Mouse (Mus musculus) liver, adult 2 months (tissue): ENCODE data around the gene Aox1. TPM values are rescaled to one million over a fixed set of nuclear protein-coding genes. Genes with fewer than 3 reads are reported as not detected.

Experiments used
- DNase-seq: peaks from one replicate; pipeline ENCODE4 v3.0.0-alpha.2; 2011; ENCODE audit warnings: low read depth, low spot score; ENCODE audit errors: extremely low read depth
- H3K27ac ChIP-seq: fragments of 200-500 bp; replicated peaks from 2 replicates; pipeline ENCODE4 v1.5.1; 2012; ENCODE audit warnings: low read depth, mild to moderate bottlenecking, control low read depth, inconsistent platforms, low read length; ENCODE audit not compliant: insufficient read depth
- H3K27me3 ChIP-seq: fragments of 200-500 bp; 2 replicates; pipeline ENCODE4 v1.6.1; 2012; ENCODE audit warnings: mild to moderate bottlenecking, moderate library complexity, low read length, inconsistent platforms; ENCODE audit not compliant: control insufficient read depth, insufficient read depth
- H3K36me3 ChIP-seq: fragments of 200-500 bp; 2 replicates; pipeline ENCODE4 v1.6.1; 2012; ENCODE audit warnings: low read length, inconsistent platforms; ENCODE audit not compliant: control insufficient read depth, insufficient read depth
- H3K4me1 ChIP-seq: fragments of 200-500 bp; 2 replicates; pipeline ENCODE4 v1.6.1; 2011; ENCODE audit warnings: low read length; ENCODE audit not compliant: control insufficient read depth, insufficient read depth
- H3K4me3 ChIP-seq: fragments of 200-500 bp; 2 replicates; pipeline ENCODE4 v1.5.1; 2011; ENCODE audit warnings: low read depth, mild to moderate bottlenecking, control low read depth, low read length, moderate library complexity; ENCODE audit not compliant: insufficient read depth
- H3K79me2 ChIP-seq: fragments of 200-500 bp; 2 replicates; pipeline ENCODE4 v1.6.1; 2012; ENCODE audit warnings: inconsistent platforms, mild to moderate bottlenecking, low read length, moderate library complexity; ENCODE audit not compliant: control insufficient read depth, insufficient read depth
- H3K9ac ChIP-seq: fragments of 200-500 bp; 2 replicates; pipeline ENCODE4 v1.6.1; 2012; ENCODE audit warnings: low read depth, mild to moderate bottlenecking, control low read depth, inconsistent platforms, low read length
- CTCF ChIP-seq: fragments of 200-500 bp; IDR thresholded peaks from 2 replicates; pipeline ENCODE4 v1.5.1; 2011; ENCODE audit warnings: low read depth, low read length, control low read depth
- POLR2A ChIP-seq: fragments of 200-500 bp; IDR thresholded peaks from 2 replicates; pipeline ENCODE4 v1.6.1; 2011; ENCODE audit warnings: low read length, control low read depth; ENCODE audit not compliant: insufficient read depth; ENCODE audit errors: extremely low read depth
- WGBS: fragments of 180-500 bp; shearing (Covaris S2); methylation state at CpG from one replicate; pipeline ENCODE4 v1.1.7; 2018; 5-methylcytosine and 5-hydroxymethylcytosine counted together
- polyA plus RNA-seq: library from polyadenylated mRNA; depleted of rRNA; stranded (reverse); fragments of >200 nt; gene quantifications from 2 replicates; pipeline ENCODE4 v1.2.3, GENCODE M21; 2012
- total RNA-seq: library from RNA; depleted of rRNA; stranded (reverse); fragments of >200 nt; gene quantifications from 2 replicates; pipeline ENCODE4 v1.2.3, GENCODE M21; 2014

Gene Aox1
- total and polyA plus RNA-seq, 2 experiments = 19.5 to 37.1 TPM

- no peak for TF ChIP-seq POLR2A
- TF ChIP-seq CTCF = no peak
- Histone ChIP-seq H3K36me3 (peaks cover 78% of the 10 kb centered on the region), H3K4me3 (no peak overlapping the region), H3K79me2 (no peaks in the 10 kb centered on the region), H3K9ac (no peak overlapping the region), H3K27ac (no peak overlapping the region), H3K4me1 (no peaks in the 10 kb centered on the region), H3K27me3 (no peaks in the 10 kb centered on the region)
- no peak for DNase-seq
- 69% methylated on average over 11 of the region's 11 CpGs for WGBS
Observed at GRCm38 (mm10) chr1:58056939-58057338, 27.2 kb downstream of the Aox1 start.

- WGBS = 92% methylated on average over 4 of the region's 4 CpGs
- no peak for TF ChIP-seq CTCF
- TF ChIP-seq POLR2A = no peak
- H3K27ac ChIP-seq = no peak overlapping the region
- H3K79me2 ChIP-seq = no peaks in the 10 kb centered on the region
- no peak for DNase-seq
- H3K9ac ChIP-seq = no peak overlapping the region
- H3K36me3 ChIP-seq = peaks cover 80% of the 10 kb centered on the region
- H3K27me3 ChIP-seq = no peaks in the 10 kb centered on the region
- H3K4me3 ChIP-seq = no peak overlapping the region
- H3K4me1 ChIP-seq = no peaks in the 10 kb centered on the region
Observed at GRCm38 (mm10) chr1:58058846-58059245, 29.1 kb downstream of the Aox1 start.

DNA sequence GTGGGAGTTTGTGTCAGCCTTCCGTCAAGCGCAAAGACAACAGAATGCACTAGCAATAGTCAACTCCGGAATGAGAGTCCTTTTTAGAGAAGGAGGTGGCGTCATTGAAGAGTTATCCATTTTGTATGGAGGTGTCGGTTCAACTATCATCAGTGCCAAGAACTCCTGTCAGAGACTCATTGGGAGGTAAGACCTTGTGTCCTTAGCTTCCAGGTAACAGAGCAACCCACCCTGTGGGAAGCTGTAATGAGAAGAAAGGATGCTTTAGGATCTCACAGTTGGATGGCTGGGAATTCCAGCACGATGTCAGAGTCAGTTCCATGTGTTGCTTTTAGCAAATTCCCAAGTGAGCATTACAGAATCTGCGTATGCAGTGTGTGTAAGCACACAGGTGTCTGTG, 32.4 kb downstream of the Aox1 start:
- Histone ChIP-seq H3K9ac (no peak overlapping the region), H3K27ac (no peak overlapping the region), H3K27me3 (no peaks in the 10 kb centered on the region), H3K79me2 (no peaks in the 10 kb centered on the region), H3K4me3 (no peak overlapping the region), H3K4me1 (no peaks in the 10 kb centered on the region), H3K36me3 (peaks cover 83% of the 10 kb centered on the region)
- TF ChIP-seq POLR2A (no peak), CTCF (no peak)
- no peak for DNase-seq
- 95% methylated on average over 7 of the region's 7 CpGs for WGBS

- no peak overlapping the region for H3K27ac ChIP-seq
- no peak for TF ChIP-seq CTCF
- no peak for TF ChIP-seq POLR2A
- H3K36me3 ChIP-seq = peaks cover 81% of the 10 kb centered on the region
- WGBS = 94% methylated on average over 5 of the region's 5 CpGs
- DNase-seq = no peak
- no peaks in the 10 kb centered on the region for H3K27me3 ChIP-seq
- H3K79me2 ChIP-seq = no peaks in the 10 kb centered on the region
- H3K9ac ChIP-seq = no peak overlapping the region
- H3K4me3 ChIP-seq = no peak overlapping the region
- H3K4me1 ChIP-seq = no peaks in the 10 kb centered on the region; the same call in 1 of the 2 replicates
Observed at GRCm38 (mm10) chr1:58065151-58065550, 35.4 kb downstream of the Aox1 start.

DNA sequence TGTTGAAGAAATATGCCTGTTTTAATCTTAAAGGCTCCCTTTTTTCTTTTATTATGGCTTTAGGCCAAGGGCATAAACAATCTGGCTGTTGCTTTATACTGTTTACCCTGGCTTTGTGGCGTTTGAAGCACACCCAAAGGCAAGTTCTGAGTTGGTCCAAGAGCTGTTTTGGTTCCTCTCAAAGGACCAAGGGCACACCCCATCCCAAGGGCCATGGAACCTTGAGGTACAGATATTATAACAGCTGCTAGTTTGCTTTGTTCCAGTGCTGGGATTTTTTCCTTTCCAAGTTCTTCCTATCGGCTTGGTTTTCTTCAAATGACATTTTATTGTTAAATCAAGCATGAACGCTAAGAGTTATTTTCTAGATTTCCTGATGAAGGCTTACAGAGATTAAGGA, 35.9 kb downstream of the Aox1 start:
- H3K27me3 ChIP-seq = no peaks in the 10 kb centered on the region
- H3K9ac ChIP-seq = no peak overlapping the region
- WGBS = 67% methylated on average over 3 of the region's 3 CpGs
- DNase-seq = no peak
- no peak overlapping the region for H3K4me3 ChIP-seq
- H3K79me2 ChIP-seq = no peaks in the 10 kb centered on the region
- TF ChIP-seq POLR2A = no peak
- no peak for TF ChIP-seq CTCF
- H3K36me3 ChIP-seq = peaks cover 84% of the 10 kb centered on the region
- peaks cover 4% of the 10 kb centered on the region for H3K4me1 ChIP-seq
- no peak overlapping the region for H3K27ac ChIP-seq

- WGBS = 90% methylated on average over 6 of the region's 6 CpGs
- Histone ChIP-seq H3K4me1 (peaks cover 11% of the 10 kb centered on the region), H3K27ac (no peak overlapping the region), H3K79me2 (no peaks in the 10 kb centered on the region), H3K4me3 (no peak overlapping the region), H3K36me3 (peaks cover 76% of the 10 kb centered on the region), H3K27me3 (no peaks in the 10 kb centered on the region), H3K9ac (no peak overlapping the region)
- TF ChIP-seq POLR2A (no peak), CTCF (no peak)
- no peak for DNase-seq
Observed at GRCm38 (mm10) chr1:58069181-58069580, 39.5 kb downstream of the Aox1 start.
